28 mouse cellular contexts compared by ENCODE assay signal in genomic region chr11:97650341-97650740, GRCm38 (mm10). TPM values are rescaled to one million over a fixed set of nuclear protein-coding genes. Genes with fewer than 3 reads are reported as not detected.
DNase-seq lines count a peak whose midpoint lies in the region; ATAC-seq and TF ChIP-seq lines count a peak whose summit lies in the region.
"Had no signal": no experiment of that assay in that cellular context is flagged by ENCODE, and none has a peak within 500 bp of the region (broad histone marks: within the 10 kb centered on the region; RNA-seq: fewer than 3 reads in every experiment).

No protein-coding gene starts in this region.

- in situ Hi-C loops in Patski (cut with MboI; ENCODE audit: low pct_unique_long_range_greater_than_20kb), result no loop called here

- intact Hi-C loops in left cerebral cortex, postnatal 36 days (cut with DNase I), result no loop called here

- CTCF ChIA-PET in Patski (lab: Charles Lee), result interaction anchor here (1.3 kb wide), 1 partner anchor 48 kb away, joined by 3 read pairs; no protein-coding TSS in a partner anchor

- H3K27me3 ChIP-seq in Patski, result no peaks in the 10 kb centered on the region
- H3K27me3 ChIP-seq: embryonic facial prominence, embryonic 15.5 days; heart, embryonic 12.5 days; hindbrain, embryonic 13.5 days; limb, embryonic 15.5 days had no signal

- POLR2A ChIA-PET in Patski (lab: Charles Lee), result interaction anchor here (1.5 kb wide), 1 partner anchor 11 kb away, joined by 3 read pairs; no protein-coding TSS in a partner anchor

- DNase-seq in cerebellum, adult 18-20 months, result peak; percentile 64 to 71
- DNase-seq in cerebellum, adult 11 months, result no peak
- peak; percentile 36 for DNase-seq in 3134 (ENCODE audit: extremely low read depth, insufficient read length, low spot score)
- peak; percentile 55 for DNase-seq in Patski (ENCODE audit: low read depth, low spot score)
- DNase-seq in cerebellum, postnatal 25 days, result peak; percentile 76 to 80
- DNase-seq in right cerebral cortex, adult 2 months (ENCODE audit: low spot score in 2 of 2), result no peak
- no peak for DNase-seq in left cerebral cortex, postnatal 36 days (ENCODE audit: low spot score in 2 of 2)
- DNase-seq: adrenal gland, adult 8-10 months; B cell, adult 2 months; gastrocnemius, adult 2 months; heart, adult 2 months; heart, postnatal 4 days; kidney, adult 8-10 months; kidney, postnatal 4 days; layer of hippocampus, postnatal 36 days; liver, embryonic 13.5 days; lung, adult 18-20 months; lung, postnatal 4 days; midbrain, embryonic 14.5 days; thymus, adult 2 months; thymus, postnatal 36 days had no signal

- no peak for TF ChIP-seq CTCF in Patski (IDR thresholded peaks at IDR 0.05)

- peak; percentile 39 for ATAC-seq in Patski
- ATAC-seq: forebrain, embryonic 14.5 days; intestine, embryonic 16.5 days; lung, postnatal 0 days had no signal

RNA-seq across cellular contexts. Expression of gene Mllt6, which starts 12.9 kb away (rescaled TPM):
- 28.1 TPM for polyA plus RNA-seq in Patski (2021)
- 100 to 1,000 TPM; 129 to 134 TPM for total RNA-seq in left cerebral cortex, postnatal 36 days (2021)

RNA-seq across cellular contexts. Expression of gene Epop, which starts 20.8 kb away (rescaled TPM):
- polyA plus RNA-seq in Patski (2021), result 5.3 TPM
- 100 to 1,000 TPM in 1 of 2 experiments, 10 to 100 TPM in 1; 90.9 to 102 TPM for total RNA-seq in left cerebral cortex, postnatal 36 days (2021)

RNA-seq across cellular contexts. Expression of gene Cisd3, which starts 35.3 kb away (rescaled TPM):
- polyA plus RNA-seq in Patski (2021), result 60.3 TPM
- total RNA-seq in left cerebral cortex, postnatal 36 days (2021), result 10 to 100 TPM; 56.0 to 59.3 TPM

RNA-seq across cellular contexts. Expression of gene Pcgf2, which starts 50.0 kb away (rescaled TPM):
- polyA plus RNA-seq in Patski (2021), result 47.3 TPM
- total RNA-seq in left cerebral cortex, postnatal 36 days (2021), result 10 to 100 TPM; 27.5 to 35.7 TPM

RNA-seq across cellular contexts. Expression of gene Psmb3, which starts 52.9 kb away (rescaled TPM):
- 246 TPM for polyA plus RNA-seq in Patski (2021)
- total RNA-seq in left cerebral cortex, postnatal 36 days (2021), result 100 to 1,000 TPM; 116 to 125 TPM

Comparison
In these comparisons a context has a peak if more than half of its experiments do, and no peak if none do; other contexts are left out.
1. DNase-seq: peak in cerebellum, adult 18-20 months (2 of 2), 3134 (single experiment), Patski (single experiment) and cerebellum, postnatal 25 days (2 of 2); none in cerebellum, adult 11 months (single experiment), right cerebral cortex, adult 2 months (0 of 2) and left cerebral cortex, postnatal 36 days (0 of 2).